21 mouse cellular contexts compared by ENCODE assay signal in the genomic region with DNA sequence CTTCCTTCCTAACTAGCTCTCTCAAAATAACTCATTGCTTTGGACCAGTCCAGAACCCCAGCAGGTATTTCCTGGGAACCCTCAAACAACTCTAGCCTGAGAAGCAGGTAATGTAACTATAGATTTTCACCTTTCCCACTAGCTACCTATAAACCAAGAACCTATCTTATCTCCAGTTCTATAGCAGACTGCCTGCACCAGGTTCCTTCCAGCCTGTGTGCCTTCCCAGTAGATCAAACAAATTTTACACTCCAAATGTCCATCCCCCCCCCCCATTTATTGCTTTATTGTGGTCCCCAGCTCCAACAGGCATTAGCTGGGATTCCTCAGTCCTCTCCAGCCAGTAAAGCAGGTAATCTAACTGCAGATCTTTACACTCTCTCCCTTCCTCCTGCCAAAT.
DNase-seq lines count a peak whose midpoint lies in the region; ATAC-seq and TF ChIP-seq lines count a peak whose summit lies in the region.
"Had no signal": no experiment of that assay in that cellular context is flagged by ENCODE, and none has a peak within 500 bp of the region (broad histone marks: within the 10 kb centered on the region; RNA-seq: fewer than 3 reads in every experiment).

No protein-coding gene starts in this region.

- H3K4me3 ChIP-seq in intestine, embryonic 14.5 days (ENCODE audit: low read depth, low read length), result no peak overlapping the region
- H3K4me3 ChIP-seq in intestine, postnatal 0 days (ENCODE audit: low read depth, low read length), result no peak overlapping the region
- H3K4me3 ChIP-seq in intestine, embryonic 15.5 days (replicated peaks), result no peak overlapping the region
- no peak overlapping the region for H3K4me3 ChIP-seq in intestine, embryonic 16.5 days (ENCODE audit: low read length)
- H3K4me3 ChIP-seq in kidney, embryonic 16.5 days (ENCODE audit: low read length), result no peak overlapping the region

- no peaks in the 10 kb centered on the region for H3K4me1 ChIP-seq in intestine, embryonic 14.5 days (replicated peaks; ENCODE audit: control insufficient read depth, insufficient read depth, low read length)
- no peaks in the 10 kb centered on the region for H3K4me1 ChIP-seq in intestine, postnatal 0 days (replicated peaks; ENCODE audit: control insufficient read depth, insufficient read depth, low read length)
- no peaks in the 10 kb centered on the region for H3K4me1 ChIP-seq in intestine, embryonic 15.5 days (replicated peaks)
- no peaks in the 10 kb centered on the region for H3K4me1 ChIP-seq in intestine, embryonic 16.5 days (ENCODE audit: control insufficient read depth, insufficient read depth, low read length)
- no peaks in the 10 kb centered on the region for H3K4me1 ChIP-seq in kidney, embryonic 16.5 days (ENCODE audit: insufficient read depth, low read length)

- no peaks in the 10 kb centered on the region for H3K9me3 ChIP-seq in intestine, embryonic 14.5 days (ENCODE audit: control insufficient read depth, low read length)
- H3K9me3 ChIP-seq in intestine, postnatal 0 days (ENCODE audit: control insufficient read depth), result no peaks in the 10 kb centered on the region
- H3K9me3 ChIP-seq in intestine, embryonic 15.5 days, result no peaks in the 10 kb centered on the region
- H3K9me3 ChIP-seq in intestine, embryonic 16.5 days (ENCODE audit: control insufficient read depth, low read length), result no peaks in the 10 kb centered on the region
- no peaks in the 10 kb centered on the region for H3K9me3 ChIP-seq in kidney, embryonic 16.5 days (ENCODE audit: low read length)
- H3K9me3 ChIP-seq: G1E had no signal

- no peak for TF ChIP-seq CTCF in intestine, postnatal 0 days (IDR thresholded peaks at IDR 0.05; ENCODE audit: low read depth)

- no peak overlapping the region for H3K27ac ChIP-seq in intestine, embryonic 14.5 days (ENCODE audit: low read depth)
- H3K27ac ChIP-seq in intestine, postnatal 0 days (ENCODE audit: low read depth, low read length), result no peak overlapping the region
- H3K27ac ChIP-seq in intestine, embryonic 15.5 days, result no peak overlapping the region
- H3K27ac ChIP-seq in intestine, embryonic 16.5 days (ENCODE audit: low read length), result no peak overlapping the region
- no peak overlapping the region for H3K27ac ChIP-seq in kidney, embryonic 16.5 days (ENCODE audit: low read length)

- H3K27me3 ChIP-seq in intestine, embryonic 14.5 days (replicated peaks; ENCODE audit: control insufficient read depth, insufficient read depth, low read length), result no peaks in the 10 kb centered on the region
- no peaks in the 10 kb centered on the region for H3K27me3 ChIP-seq in intestine, postnatal 0 days (replicated peaks; ENCODE audit: control insufficient read depth, insufficient read depth, low read length)
- H3K27me3 ChIP-seq in intestine, embryonic 15.5 days (replicated peaks), result no peaks in the 10 kb centered on the region
- no peaks in the 10 kb centered on the region for H3K27me3 ChIP-seq in intestine, embryonic 16.5 days (replicated peaks; ENCODE audit: control insufficient read depth, insufficient read depth, low read length)
- no peaks in the 10 kb centered on the region for H3K27me3 ChIP-seq in kidney, embryonic 16.5 days (ENCODE audit: insufficient read depth, low read length)
- H3K27me3 ChIP-seq: CH12.LX, Patski had no signal

- DNase-seq in intestine, embryonic 14.5 days (ENCODE audit: low spot score), result no peak
- DNase-seq in kidney, adult 8-10 months, result no peak
- DNase-seq: adrenal gland, adult 2 months; adrenal gland, adult 8-10 months; adrenal gland, postnatal 10 days; adrenal gland, postnatal 14 days; adrenal gland, postnatal 25 days; adrenal gland, postnatal 36 days; B cell, adult 2 months; cerebellum, adult 11 months; cerebellum, adult 11-12 months; cerebellum, adult 18-20 months had no signal

- ATAC-seq in intestine, embryonic 14.5 days (replicated peaks; ENCODE audit: low FRiP score, low TSS enrichment, low read depth), result peak; percentile 55; the same call in 1 of the 2 replicates
- no peak for ATAC-seq in intestine, postnatal 0 days
- peak; percentile 61 for ATAC-seq in intestine, embryonic 15.5 days
- ATAC-seq in intestine, embryonic 16.5 days, result peak; percentile 59; the same call in 1 of the 2 replicates
- no peak for ATAC-seq in kidney, embryonic 16.5 days (ENCODE audit: low FRiP score, low TSS enrichment)
- ATAC-seq: activated CD4-positive, CD25-positive, alpha-beta regulatory T cell, adult 4 months; CD4-positive, CD25-positive, alpha-beta regulatory T cell, adult 4 months; Patski had no signal

- no peak overlapping the region for H3K9ac ChIP-seq in intestine, embryonic 14.5 days (ENCODE audit: low read length)
- H3K9ac ChIP-seq in intestine, postnatal 0 days (ENCODE audit: low read depth, low read length), result no peak overlapping the region
- no peak overlapping the region for H3K9ac ChIP-seq in intestine, embryonic 15.5 days
- H3K9ac ChIP-seq in intestine, embryonic 16.5 days (ENCODE audit: low read depth, low read length), result no peak overlapping the region
- no peak overlapping the region for H3K9ac ChIP-seq in kidney, embryonic 16.5 days (replicated peaks; ENCODE audit: low read length)

- H3K4me2 ChIP-seq in intestine, embryonic 14.5 days (ENCODE audit: low read length), result no peak overlapping the region
- no peak overlapping the region for H3K4me2 ChIP-seq in intestine, postnatal 0 days (replicated peaks; ENCODE audit: low read depth)
- H3K4me2 ChIP-seq in intestine, embryonic 15.5 days (replicated peaks), result no peak overlapping the region
- H3K4me2 ChIP-seq in intestine, embryonic 16.5 days (ENCODE audit: low read depth, low read length), result no peak overlapping the region
- H3K4me2 ChIP-seq in kidney, embryonic 16.5 days (replicated peaks; ENCODE audit: low read depth, low read length), result no peak overlapping the region

- no peaks in the 10 kb centered on the region for H3K36me3 ChIP-seq in intestine, embryonic 14.5 days (ENCODE audit: control insufficient read depth, insufficient read depth, low read length)
- H3K36me3 ChIP-seq in intestine, postnatal 0 days (ENCODE audit: control insufficient read depth, insufficient read depth), result no peaks in the 10 kb centered on the region
- H3K36me3 ChIP-seq in intestine, embryonic 15.5 days, result no peaks in the 10 kb centered on the region
- no peaks in the 10 kb centered on the region for H3K36me3 ChIP-seq in intestine, embryonic 16.5 days (ENCODE audit: control insufficient read depth, insufficient read depth, low read length)
- no peaks in the 10 kb centered on the region for H3K36me3 ChIP-seq in kidney, embryonic 16.5 days (ENCODE audit: insufficient read depth, low read length)
- H3K36me3 ChIP-seq: G1E had no signal

Comparison
In these comparisons a context has a peak if more than half of its experiments do, and no peak if none do; other contexts are left out.
1. ATAC-seq: peak in intestine, embryonic 14.5 days (single experiment), intestine, embryonic 15.5 days (single experiment) and intestine, embryonic 16.5 days (single experiment); none in intestine, postnatal 0 days (single experiment) and kidney, embryonic 16.5 days (single experiment).